Mouse (Mus musculus) naive thymus-derived CD4-positive, alpha-beta T cell, adult 2 months (primary cell): ENCODE data around the gene Mllt3.
A peak's percentile ranks its signal among the peaks of the same experiment; 100 is the strongest.

Source experiments
- DNase-seq: peaks from one replicate; pipeline ENCODE4 v3.0.0-alpha.2; 2011; ENCODE audit warnings: low read depth

Gene Mllt3

GRCm38 (mm10) chr4:88033216-88033653, at the start of gene Mllt3:
Mllt3 (minus strand) TSS chr4:88033364.
- peak; percentile 97 for DNase-seq

- no peak for DNase-seq
These were observed 49.2 kb upstream of the Mllt3 start for GRCm38 (mm10) chr4:88082381-88082780.

- DNase-seq = no peak
These were observed 48.7 kb upstream of the Mllt3 start for GRCm38 (mm10) chr4:88081885-88082284.

DNA sequence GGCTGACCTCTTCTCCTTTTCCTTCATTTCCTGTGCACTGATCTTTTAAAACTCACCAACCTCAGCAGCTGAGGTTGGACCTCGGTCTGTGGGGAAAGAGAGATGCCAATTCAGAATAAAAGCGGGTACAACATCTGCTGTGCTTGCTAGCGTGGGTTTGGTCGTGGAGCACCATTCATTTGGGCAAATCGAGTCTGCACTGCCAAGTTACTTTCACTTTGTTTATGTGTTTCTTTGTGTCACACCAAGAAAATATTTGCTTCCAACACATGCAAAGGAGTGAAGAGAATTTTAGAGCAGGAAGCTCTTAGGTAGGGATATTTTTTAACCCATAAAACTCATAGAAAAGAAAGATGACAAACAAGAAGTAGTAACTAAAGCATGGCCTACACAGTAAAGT, 48.3 kb upstream of the Mllt3 start:
- DNase-seq = peak; percentile 39

- DNase-seq = peak; percentile 26
These were observed 45.8 kb upstream of the Mllt3 start for GRCm38 (mm10) chr4:88078983-88079382.

- no peak for DNase-seq
These were observed 42.2 kb upstream of the Mllt3 start for GRCm38 (mm10) chr4:88075388-88075787.

DNA sequence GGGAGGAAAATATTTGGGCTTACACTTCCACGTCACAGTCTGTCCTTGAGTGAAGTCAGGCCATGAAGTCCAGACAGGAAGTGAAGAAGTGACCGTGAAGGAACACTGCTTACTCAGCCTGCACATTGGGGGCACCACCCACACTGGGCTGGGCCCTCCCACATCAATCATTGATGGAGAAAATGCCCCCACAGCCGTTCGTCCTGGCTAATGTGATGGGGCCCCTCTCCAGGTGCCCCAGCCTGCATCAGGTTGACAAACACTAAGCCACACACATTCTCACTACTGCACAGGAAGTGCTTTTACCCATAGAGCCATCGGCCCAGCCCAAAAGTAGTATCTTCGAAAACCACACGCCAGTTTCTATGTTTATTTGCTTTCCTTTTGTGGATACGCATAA, 13.1 kb upstream of the Mllt3 start:
- peak; percentile 75 for DNase-seq

- peak; percentile 45 for DNase-seq
These were observed 12.0 kb upstream of the Mllt3 start for GRCm38 (mm10) chr4:88045151-88045550.

- DNase-seq = peak; percentile 87
These were observed 2.2 kb upstream of the Mllt3 start for GRCm38 (mm10) chr4:88035361-88035760.

DNA sequence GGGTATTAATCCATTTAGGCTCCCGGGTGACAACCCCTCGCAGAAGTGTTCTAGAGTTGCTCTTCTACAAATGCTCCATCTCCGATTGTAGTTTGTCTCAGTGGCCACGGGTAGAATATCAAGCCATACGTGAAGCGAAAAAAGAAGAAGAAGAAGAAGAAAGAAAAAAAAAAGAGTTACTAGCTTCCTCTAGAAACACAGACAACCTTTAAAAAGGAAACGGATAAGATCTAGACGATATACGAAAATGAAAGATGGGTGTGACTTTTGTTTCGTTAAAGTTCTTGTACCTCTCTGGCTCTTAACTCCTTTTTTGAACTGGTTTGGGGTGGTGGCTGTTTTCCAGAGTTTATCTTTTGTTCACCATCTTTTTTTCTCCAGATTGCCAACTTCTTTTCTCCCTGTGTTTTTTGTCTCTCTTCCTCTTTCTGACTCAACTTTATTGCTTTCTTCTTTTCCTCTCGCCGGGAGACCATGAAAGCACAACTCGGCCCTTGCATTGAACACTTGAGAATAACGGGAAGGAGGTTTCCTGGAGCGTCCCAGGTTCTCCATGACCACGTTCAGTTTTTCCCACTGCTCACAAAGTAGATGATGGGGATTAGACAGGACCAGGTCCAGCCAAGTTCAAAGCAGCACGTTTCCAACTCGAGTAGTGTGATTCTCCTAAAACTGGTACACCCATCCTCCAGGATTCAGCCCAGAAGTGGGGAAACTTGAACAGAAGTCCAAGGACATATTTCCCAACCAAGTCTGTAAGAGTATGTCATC, 1.4 kb upstream of the Mllt3 start:
- DNase-seq = peak; percentile 71

- DNase-seq = no peak
These were observed 694 bp upstream of the Mllt3 start for GRCm38 (mm10) chr4:88033729-88034386.

DNA sequence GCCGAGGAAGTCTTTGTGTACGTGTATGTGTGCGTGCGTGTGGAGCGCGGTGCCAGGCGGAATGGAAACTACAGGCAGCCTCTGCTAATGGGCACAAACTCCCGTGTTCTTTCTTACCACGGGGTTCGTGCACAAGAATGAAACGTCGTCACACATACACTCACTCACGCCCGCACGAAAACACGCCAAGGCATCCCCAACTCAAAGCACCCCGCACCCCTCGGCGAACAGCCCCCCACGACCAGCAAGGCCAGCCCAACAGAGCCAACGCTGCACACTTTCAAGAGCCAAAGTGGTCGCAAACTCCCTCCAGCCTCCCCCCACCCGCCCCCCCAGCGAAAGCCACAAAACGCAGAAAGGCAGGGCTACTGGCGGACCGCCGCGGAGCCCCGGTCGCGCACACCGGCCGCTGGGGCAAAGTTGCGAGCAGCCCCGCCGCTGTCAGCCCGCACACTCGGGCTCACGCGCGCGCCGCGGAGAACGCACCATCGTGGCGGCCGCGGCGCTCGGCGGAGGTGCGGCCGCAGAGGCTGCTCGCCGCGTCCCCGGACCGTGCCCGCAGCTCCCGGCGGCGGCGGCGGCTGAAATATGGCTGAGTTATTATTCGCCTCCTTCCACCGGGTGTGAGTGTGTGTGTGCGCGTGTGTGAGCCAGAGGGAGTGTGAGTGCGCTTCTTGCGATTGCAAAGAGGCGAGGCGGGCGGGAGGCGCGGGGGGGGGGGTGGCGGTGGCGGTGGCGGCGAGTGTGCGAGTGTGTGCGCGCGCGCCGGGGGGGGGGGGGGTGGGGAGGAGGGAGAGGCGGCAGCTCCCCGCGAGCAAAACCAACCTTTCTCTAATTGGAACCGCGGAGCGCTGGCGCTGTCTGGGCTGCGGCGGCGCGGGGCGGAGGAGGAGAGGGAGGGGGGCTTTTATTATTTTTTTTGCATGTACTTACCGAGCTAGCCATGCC, 739 bp downstream of the Mllt3 start:
- DNase-seq = peak; percentile 72

- peak; percentile 79 for DNase-seq
These were observed 1.7 kb downstream of the Mllt3 start for GRCm38 (mm10) chr4:88031211-88032150.

- DNase-seq = no peak
These were observed 9.6 kb downstream of the Mllt3 start for GRCm38 (mm10) chr4:88023567-88023966.

DNA sequence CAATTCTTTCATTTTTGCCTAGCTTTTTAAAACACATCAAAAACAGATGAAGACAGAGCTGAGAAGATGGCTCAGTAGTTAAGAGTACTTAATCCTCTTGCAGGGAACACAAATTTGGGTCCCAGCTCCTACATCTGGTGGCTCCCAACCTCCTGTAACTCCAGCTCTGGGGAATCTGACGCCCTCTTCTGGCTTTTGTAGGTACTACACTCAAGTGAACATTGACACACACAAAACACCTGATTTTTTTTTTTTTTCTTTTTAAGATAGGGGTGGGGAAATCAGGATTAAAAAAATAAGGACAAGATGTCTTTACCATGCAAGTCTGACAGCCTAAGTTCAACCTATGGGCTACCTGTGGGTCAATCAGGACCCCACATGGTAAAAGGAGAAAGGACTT, 10.5 kb downstream of the Mllt3 start:
- DNase-seq = peak; percentile 57

DNA sequence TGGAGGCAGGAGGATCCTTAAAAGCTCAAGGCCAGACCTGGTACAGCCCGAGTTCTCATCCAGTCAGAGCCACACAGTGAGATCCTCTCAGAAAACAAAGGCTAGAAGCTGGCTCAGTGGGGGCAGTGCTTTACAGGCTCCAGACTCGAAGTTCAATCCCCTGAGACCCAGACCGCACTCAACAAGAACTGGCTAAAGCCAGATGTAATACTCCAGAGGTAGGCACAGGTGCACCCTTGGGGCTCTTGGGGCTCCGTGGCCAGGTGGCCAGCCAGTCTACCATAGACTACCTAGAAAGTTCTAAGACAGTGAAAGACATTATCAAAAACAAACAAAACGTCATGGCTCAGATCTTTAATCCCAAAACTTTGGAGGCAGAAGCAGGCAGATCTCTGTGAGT, 12.7 kb downstream of the Mllt3 start:
- DNase-seq = no peak

DNA sequence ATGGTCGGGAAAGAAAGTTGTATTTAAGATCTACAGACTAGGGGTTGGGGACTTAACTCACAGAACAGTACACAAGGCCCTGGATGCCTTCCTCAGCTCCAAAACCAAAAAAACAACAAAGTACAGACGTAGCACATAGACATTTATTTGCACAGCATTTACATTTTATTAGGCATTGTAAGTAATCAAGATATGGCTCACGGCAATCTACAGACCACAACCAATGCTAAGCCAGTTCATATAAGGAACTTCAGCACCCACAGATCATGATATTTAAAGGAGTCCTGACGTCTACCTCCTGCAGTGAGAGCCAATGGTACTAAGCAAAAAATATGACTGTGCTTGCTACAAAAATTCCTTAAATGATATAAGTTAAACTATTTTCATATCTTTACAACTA, 13.5 kb downstream of the Mllt3 start:
- DNase-seq = no peak

GRCm38 (mm10) chr4:88017452-88018350, 15.5 kb downstream of the Mllt3 start:
- DNase-seq = no peak

DNA sequence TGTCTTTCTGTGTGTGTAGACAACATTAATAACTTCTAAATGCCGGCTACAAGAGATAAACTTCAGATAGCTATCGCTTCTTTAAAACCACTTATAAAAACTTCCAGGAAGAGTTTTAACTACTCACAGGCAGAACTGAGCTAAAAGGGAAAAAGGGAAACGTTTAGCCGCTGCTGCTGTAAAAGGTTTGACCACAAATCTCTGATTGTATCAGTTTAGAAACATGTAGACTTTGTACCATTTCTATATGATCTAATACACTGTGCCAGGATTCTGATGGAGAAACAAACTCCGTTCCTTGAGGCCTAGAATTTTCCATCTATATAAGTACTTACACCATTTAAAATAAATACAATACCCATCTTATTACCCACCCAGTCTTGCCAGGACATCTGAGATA, 17.4 kb downstream of the Mllt3 start:
- no peak for DNase-seq

- DNase-seq = no peak
These were observed 17.9 kb downstream of the Mllt3 start for GRCm38 (mm10) chr4:88015261-88015660.
